Mouse (Mus musculus): ENCODE data around the gene Zfp282. TPM values are rescaled to one million over a fixed set of nuclear protein-coding genes. Genes with fewer than 3 reads are reported as not detected.
"Not testable (repeated sequence)": the region's sequence is repeated elsewhere in the genome, so short reads cannot be mapped to it uniquely, and the experiment has no call there.

Gene Zfp282
- polyA plus RNA-seq (2017; shearing (Covaris generic)) = 1 to 10 TPM; 2.2 to 2.7 (median 2.6) TPM

DNA sequence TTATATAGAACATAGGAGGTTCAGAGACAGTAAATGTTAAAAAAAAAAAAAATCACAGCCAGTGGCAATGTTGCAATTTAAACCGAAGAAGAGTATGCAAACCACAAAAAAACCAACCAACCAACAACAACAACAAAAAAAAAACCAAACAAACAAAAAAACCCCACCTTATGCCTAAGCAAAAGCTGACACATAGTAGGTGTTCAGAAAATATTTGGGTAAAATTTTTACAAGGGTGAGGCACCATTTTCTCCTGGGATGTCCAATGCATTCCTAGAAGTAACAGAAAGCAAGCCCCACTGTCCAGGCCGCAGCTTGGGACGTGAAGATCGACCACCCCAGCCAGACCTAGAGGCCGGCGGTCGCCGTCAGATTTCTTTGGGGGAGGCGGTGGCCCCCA, at the start of gene Zfp282:
TSS of gene Zfp282 (plus strand) at position 147 of the 400 bp plus-strand sequence.
- no peak for ATAC-seq

DNA sequence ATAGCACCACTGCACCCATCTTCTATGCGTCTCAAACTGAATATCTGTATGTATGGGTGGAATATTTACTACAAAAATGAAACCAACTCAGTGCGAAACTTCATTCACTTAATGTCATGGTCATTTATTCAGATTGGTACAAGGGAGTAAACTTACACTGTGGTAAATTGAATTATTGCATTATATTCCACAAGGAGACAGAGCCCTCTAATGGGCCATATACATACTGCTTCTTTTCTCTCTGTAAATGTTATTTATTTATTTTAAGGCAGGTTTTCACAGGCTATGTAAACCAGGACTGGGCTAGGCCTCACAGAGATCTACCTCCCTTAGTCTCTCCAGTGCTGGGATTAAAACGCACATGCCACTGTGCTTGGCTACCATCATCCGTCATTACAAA, 49.5 kb upstream of the Zfp282 start:
- ATAC-seq = no peak

DNA sequence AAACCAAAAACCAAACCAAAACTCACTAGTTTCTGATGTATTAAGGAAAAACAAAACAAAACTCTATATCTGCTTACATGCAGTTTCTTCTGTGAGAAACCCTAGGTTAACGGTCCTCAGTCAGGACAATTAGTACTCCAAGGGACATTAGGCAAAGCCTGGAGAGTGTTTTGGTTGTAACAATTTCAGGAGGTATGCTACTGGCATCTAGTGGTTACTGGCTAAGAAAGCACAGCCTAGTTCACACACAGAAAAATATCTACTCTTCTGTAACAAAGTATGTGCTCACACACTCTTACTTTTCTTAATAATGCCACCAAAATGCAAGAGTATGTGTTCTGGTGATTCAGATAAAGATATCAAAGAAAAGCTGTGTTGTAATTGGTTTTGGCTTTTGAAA, 48.1 kb upstream of the Zfp282 start:
- ATAC-seq = no peak

DNA sequence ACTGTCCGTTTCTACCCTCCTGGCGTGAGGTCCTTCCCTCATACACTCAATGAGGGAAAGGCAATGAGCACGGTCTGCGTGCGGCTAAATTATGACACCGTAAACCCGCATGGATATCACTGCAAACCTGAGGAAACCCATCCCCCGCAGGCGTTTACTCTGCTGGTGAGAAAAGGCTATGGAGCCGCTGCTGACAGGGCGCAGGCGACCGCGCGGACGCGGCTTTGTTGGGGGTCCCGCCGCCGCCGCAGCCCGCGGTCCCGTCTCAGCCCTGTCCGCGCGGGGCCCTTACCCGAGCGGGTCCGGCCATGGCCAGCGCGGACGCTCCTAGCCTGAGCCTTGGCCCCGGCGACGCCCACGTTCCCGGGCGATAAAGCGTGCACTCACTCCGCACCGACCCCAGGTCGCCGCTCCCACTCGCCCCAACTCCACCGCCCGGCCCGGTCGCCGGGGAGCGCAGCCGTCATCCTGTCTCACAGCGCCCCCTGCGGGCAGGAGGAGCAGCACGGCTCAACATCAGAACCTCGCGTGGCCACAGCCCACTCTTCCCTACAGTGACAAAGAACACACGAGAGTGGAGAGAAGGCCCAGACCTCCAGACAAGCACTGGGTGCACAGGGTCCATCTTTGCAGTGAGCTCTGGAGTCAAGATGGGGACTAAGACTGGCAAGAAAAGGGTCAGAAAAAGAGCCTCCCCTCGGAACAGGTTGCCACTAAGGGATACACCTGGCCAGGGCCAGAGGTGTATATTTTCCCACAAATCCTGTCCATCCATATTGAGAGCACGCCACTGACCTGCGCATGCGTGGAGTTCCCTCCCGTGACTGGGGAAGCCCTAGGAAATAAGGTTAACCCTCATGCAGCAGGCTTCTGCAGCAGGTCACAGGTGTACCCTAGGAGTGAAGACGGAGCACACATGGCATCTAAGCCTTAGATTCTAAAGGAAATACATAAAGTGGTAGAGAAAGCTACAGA, 46.6 kb upstream of the Zfp282 start, which contains the start of gene Zfp786:
TSS of gene Zfp786 (minus strand) at position 764 of the 975 bp plus-strand sequence.
- ATAC-seq = peak; percentile 91

DNA sequence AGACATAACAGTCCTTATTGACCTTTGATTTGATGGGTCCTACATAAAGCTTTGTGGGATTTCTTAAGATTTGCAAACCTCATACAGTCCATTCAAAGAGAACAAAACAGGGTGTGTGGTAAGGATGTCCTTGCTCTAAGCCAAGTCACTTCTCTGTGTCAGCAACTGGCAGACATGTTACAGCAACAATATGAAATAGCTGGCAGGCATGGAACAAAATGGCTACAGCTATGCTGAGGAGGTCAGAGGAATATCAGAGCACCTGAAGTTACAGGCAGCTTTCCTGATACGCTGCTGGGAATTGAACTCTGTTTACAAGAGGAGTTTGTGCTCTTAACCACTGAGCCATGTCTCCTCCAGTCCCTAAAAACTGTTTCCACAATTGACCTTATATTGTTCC, 44.8 kb upstream of the Zfp282 start:
- ATAC-seq = no peak

GRCm38 (mm10) chr6:47835482-47835983, 41.5 kb upstream of the Zfp282 start, which contains the start of gene Zfp398:
TSS of gene Zfp398 (plus strand) at chr6:47835661.
- ATAC-seq = peak; percentile 95

DNA sequence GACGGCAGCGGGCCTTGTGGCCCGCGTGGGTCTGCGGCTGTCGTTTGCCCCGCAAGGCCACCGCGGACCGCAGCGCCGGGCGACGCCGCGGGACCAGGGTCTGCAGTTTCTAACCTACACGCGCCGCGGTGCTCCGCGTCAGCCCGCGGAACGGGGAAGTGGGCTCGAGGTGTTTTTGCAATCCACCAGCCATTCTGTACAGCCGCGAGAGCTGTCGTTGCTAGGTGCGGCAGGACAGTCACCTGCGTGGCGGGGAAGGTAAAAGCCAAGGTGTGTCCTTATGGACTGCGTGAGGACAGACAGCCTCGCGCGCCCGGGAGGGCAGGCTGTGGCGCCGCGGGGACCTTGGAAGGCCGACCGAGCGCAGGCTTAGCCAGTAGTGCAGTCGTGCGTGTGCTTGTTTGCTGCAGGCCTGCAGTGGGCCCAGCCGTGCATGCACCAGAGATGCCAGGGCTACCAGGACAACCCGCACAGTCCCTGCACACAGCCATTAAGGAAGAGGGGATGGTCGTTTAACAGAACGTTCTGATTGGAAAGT, 41.0 kb upstream of the Zfp282 start:
- ATAC-seq = peak; percentile 41

DNA sequence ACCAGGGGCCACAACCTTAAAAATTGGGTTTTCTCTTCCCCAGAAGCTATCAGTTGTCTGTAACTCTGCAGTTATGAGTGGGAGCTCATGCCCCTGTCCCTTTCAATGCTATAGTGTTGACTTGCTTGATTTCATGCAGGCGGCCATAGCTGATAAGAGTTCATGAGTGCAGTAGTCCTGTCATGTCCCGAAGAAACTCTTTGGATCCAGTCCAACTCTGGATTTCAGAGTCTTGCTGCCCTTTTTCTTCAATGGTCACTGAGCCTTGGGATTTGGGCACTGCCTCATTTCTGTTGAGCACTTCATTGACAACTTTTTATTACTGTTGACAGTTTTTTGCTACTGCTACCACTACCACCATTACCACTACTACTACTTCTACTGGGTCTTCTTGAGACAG, 39.4 kb upstream of the Zfp282 start:
- ATAC-seq = no peak

GRCm38 (mm10) chr6:47841077-47841476, 35.9 kb upstream of the Zfp282 start:
- no peak for ATAC-seq

DNA sequence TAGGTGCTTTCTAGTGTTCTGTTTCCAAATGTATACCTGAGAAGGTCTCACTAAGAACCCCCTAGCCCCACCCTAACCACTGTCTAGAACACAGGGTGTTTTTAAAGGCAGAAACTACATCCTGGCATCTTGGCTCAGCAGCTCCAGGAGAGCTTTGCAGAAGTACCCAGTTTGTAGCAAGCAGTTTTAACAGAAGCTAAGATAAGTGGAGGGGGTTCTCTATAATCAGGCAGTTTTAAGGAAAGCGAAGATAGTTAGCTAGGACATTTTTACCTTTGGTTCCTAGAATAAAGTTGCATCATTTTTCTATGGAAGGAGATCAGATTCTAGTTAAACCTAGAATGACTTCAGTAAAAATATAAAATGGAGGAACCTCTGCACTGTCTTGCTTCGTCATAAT, 35.2 kb upstream of the Zfp282 start:
- ATAC-seq = no peak

- ATAC-seq = no peak
Observed at GRCm38 (mm10) chr6:47842337-47842736, 34.7 kb upstream of the Zfp282 start.

DNA sequence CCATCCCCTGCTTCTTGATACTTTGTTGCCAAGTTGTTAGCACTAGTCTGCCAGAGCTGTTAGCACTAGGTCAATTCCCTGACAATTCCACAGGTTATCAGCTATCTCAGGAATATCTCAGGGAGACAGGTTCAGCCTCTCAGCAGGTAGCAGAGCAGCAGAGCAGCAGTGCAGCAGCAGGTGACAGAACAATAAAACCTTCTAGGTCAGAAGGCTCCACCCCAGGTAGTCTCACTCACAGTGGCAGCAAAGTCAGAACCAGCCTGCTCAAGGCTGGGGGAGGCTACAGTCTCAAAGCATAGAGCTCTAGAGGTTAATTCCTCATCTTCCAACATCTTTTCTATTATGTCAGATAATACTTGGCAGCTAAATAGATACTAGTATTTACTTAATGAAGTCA, 31.2 kb upstream of the Zfp282 start:
- no peak for ATAC-seq

- ATAC-seq = no peak
Observed at GRCm38 (mm10) chr6:47857241-47857640, 19.8 kb upstream of the Zfp282 start.

- not testable (repeated sequence) for ATAC-seq
Observed at GRCm38 (mm10) chr6:47857729-47858128, 19.3 kb upstream of the Zfp282 start.

DNA sequence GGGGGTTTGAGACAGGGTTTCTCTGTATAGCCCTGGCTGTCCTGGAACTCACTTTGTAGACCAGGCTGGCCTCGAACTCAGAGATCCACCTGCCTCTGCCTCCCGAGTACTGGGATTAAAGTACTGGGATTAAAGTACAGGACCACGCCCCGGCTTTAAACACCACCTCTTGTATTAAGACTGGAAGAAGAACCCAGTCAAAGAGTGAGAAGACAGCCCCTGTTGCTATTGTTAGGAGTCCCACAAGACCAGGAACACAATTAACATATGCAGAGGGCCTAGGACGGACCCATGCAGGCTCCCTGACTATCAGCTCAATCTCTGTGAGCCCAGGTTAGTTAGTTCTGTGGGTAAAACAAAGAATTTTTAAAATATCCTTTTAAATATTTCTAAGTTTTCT, 4.7 kb upstream of the Zfp282 start:
- no peak for ATAC-seq

GRCm38 (mm10) chr6:47877461-47878132, 593 bp downstream of the Zfp282 start:
- peak; percentile 78 for ATAC-seq

GRCm38 (mm10) chr6:47878133-47878514, 1.1 kb downstream of the Zfp282 start:
- ATAC-seq = no peak

GRCm38 (mm10) chr6:47878593-47878992, 1.6 kb downstream of the Zfp282 start:
- no peak for ATAC-seq

DNA sequence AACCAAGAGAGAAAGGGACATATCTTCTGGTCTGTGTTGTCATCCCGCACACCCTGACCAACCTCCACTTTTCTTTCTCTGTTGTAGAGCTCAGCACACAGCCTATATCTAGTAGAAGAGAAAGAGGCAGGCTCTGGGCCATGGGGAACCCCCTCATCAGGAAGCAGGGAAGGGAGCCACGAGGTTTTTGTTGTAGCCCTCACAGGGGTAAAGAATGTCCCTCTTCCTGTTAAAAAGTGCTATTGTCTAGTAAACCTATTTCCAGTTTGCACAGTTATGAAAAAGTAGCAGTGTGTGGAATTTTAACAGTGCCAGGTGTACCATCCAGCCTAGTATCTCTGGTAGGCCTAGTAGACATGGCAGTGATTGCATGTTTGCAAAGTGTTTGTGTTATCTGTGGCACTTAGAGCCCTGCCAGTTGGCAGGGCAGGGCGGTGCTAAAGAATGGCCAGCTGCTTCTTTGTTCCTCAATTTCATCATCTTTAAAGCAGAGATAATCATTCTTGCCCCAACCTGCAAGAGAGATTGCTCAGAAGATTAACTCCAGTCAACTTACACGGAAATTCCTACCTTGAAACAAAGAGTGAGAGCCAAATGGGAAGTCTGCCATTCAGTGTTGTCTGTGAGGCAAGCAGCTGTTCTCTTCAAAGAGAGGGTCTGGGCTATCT, 2.2 kb downstream of the Zfp282 start:
- no peak for ATAC-seq

DNA sequence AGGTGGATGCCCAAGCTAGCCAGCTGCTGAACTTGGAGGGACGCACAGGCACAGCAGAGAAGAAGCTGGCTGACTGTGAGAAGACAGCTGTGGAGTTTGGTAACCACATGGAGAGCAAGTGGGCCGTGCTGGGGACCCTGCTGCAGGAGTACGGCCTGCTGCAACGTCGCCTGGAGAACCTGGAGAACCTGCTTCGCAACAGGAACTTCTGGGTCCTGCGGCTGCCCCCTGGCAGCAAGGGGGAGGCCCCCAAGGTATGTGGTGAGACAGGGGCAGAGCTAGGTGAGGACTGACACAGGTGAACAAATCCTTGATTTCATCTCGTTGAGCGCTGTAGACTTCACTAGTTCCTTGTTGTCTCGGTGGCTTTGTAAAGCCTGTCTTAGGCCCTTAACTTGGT, 3.2 kb downstream of the Zfp282 start:
- ATAC-seq = no peak

- ATAC-seq = no peak
Observed at GRCm38 (mm10) chr6:47888812-47889383, 11.9 kb downstream of the Zfp282 start.

DNA sequence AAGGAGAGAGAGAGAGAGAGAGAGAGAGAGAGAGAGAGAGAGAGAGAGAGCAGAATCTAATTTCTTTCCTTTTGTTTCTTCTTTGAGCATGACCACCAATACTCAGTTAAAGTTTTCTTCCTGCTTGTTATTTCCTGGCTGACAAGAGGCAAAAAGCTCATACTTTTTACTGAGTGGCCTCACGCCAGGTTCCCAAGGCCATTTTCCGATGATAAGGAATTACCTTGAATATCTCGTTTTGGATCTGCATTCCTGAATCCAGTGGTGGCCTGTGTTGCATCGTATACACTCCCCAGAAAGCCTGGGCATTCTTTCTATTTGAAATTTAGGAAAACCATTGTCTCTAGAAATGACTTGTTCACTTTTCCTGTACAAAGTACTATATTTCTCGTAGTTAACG, 22.4 kb downstream of the Zfp282 start:
- no peak for ATAC-seq
